Mouse (Mus musculus) heart, adult 18-20 months (tissue): Measurements from ENCODE around the gene Cish. TPM values are rescaled to one million over a fixed set of nuclear protein-coding genes. Genes with fewer than 3 reads are reported as not detected.

Source experiments
- DNase-seq, 2 experiments: peaks; one replicate each; pipeline ENCODE4 v3.0.0; 2021 to 2022; ENCODE audit warnings: mixed read lengths in 1 of 2
- long read RNA-seq, 2 experiments: library from polyadenylated mRNA; stranded (forward); transcript quantifications; one replicate each; pipeline ENCODE4 v2.0.0; 2021
- total RNA-seq, 2 experiments: library from RNA; stranded (reverse); gene quantifications; 2 replicates each; pipeline ENCODE4 v1.2.3; 2021

Cish gene
- total RNA-seq = 100 to 1,000 TPM; 120 to 131 TPM
- long read RNA-seq, experiment 1, transcript Cish-201 (3 exons, 2,850 nt) = major isoform, 9 of 31 reads
- long read RNA-seq, experiment 1, partial matches to known transcripts = 22 of 31 reads
- long read RNA-seq, experiment 1, other reads (novel, unspliced or antisense) = 0 of 31 reads
- long read RNA-seq, experiment 2, partial matches to known transcripts = 24 of 28 reads
- long read RNA-seq, experiment 2, other reads (novel, unspliced or antisense) = 0 of 28 reads

DNA sequence AAGGTAGTCTGAATTCAATTTTAAA lies at the start of gene Cish:
Cish (plus strand) TSS at position 11 of the 25 bp plus-strand sequence.
- no peak for DNase-seq

DNA sequence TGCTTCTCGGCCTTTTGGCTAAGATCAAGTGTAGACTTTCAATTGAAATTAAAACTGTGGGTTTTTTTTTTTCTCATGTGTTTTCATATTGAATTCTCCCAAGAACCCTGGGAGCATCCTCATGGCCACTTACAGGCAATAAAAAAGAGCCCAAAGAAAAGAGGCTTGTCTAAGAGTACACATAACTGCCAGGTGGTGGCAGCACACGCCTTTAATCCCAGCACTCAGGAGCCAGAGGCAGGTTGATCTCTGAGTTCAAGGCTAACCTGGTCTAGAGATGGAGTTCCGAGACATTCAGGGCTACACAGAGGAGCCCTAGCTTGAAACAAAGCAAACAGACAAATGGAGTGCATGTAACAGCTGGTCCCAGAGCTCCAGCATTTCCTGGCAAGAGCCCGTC lies 49.7 kb upstream of the Cish start:
- DNase-seq = peak in 1 of 2 experiments; percentile 25

DNA sequence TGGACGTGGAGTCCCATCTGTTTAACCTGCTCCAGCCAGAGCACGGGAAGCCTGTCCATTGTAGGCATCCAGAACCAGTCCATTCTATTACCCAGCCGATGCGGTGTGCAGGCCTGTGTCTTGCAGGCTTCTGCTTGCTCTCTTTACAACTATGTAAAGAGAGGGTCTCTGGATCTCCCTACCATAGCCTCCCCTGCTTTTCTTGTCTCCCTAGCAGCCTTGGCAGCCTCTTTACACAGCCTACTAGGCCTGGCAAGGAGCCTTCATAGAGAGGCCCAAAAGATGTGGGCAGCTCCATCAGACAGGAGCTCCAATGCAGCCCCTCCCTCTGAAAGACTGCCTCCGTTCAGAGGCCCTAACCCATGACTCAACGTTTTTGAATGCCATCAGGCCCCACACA lies 46.7 kb upstream of the Cish start:
- DNase-seq = no peak

DNA sequence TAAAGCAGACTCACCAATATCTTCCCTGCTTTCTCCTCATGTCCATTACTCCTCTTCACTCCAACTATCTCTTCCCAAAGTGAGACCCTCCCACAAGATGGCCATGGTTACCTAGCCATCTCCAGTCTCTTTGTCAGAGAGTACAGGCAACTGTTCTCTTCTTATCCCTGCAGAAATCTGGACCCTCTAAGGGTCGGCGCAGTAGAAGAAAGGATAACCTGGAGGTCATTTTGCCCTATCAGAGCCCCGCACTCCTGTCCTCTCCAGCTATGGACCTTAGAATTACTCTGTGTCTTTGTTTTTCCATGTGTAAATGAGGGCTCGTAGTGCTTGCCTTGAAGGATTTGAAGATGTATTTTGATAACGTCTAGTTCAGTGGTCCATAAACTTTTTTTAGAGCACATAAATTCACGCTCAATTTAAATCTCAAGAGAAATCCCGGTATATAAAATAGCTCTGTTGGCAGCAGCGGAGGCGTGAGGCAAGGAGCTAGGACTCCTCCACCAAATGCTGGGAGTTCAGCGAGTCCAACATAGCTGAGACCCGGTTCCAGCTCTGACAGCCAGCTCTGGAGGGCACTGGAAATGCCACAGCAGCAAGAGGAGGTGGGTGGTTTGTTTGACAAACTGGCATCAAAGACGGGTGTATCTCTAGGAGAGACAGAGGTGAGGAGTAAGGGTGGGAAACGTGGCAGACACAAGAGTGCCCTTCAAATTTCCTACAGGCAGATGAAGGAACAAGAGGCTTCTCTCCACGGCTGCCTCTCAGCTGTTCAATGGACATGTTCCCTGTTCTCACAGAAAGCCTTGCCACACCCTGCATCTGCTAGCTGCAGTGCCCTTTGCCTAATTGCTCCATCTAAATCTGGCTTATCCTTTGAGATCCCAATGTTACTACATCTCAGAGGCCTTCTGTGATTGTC lies 45.1 kb upstream of the Cish start:
- no peak for DNase-seq

DNA sequence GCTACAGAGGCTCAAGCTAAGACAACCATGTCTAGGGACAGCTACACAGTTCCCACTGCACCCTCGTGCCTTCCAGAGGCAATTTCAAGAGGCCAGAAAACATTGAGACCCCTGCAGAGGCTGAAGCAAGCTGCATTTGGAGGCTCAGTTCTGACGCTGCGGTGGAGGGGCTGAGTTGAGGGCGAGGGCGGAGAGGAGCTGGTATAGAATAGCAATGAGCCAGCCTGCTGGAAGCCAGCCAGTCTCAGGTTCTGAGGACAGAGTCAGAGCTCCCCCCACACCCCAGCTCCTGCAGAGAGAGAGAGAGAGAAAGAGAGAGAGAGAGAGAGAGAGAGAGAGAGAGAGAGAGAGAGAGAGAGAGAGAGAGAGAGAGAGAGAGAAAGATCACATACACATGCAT lies 43.7 kb upstream of the Cish start:
- DNase-seq = no peak

DNA sequence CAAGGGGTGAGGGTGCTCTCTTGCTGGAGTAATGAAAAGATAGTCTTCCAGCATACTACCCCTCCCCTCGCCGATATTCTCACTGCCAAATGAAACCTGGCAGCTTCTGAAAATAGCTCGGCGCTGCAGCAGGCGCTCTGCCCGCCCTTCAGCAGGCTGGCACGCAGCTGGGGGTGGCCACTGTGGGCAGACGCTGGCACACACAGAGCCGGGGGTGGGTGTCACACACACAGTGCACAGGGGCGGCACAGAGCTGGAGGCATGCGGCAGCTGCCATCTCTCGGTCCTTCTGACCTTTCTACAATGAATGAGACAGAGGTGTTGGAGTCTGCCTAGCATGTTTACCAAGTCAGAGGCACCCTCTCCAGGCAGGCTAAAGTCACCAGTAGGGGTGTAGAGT lies 41.4 kb upstream of the Cish start:
- peak; percentile 69 to 84 for DNase-seq

DNA sequence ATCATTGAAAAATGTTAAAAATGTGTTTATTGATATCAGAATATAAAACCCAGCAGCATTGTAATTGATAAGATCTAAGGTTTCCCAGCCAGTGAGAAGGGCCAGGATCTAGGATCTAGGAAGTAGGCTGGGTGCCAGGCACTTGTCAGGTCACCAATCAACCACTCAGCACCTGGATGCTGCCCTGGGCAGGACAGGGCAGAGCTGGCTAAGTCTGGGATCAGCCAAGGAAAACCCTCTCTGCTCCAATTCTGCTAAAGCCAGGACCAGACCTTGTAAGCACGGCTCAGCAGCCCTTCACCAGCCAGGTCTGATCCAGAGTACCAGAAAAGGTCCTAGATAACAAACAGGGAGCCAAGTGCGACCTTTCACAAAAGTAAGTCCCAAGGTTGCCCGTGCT lies 40.9 kb upstream of the Cish start:
- DNase-seq = no peak

DNA sequence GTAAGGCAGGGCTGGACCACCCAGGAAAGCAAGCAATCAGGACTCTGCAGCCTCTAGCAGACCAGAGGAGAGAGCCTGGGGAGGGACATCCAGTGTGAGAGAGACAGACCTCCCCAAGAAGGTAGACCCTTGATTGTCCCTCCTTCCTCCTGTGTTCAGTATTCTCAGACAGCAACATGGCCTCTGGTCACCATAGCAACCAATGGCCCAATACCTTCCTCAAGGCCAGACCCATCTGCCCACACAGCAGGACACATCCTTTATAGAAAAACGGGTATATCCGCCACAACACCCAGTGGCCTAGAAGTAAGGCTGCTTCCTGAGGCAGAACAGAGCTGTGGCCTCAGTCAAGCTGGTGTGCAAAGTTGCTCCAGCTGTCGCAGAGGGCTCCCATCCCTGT lies 40.2 kb upstream of the Cish start:
- DNase-seq = no peak

DNA sequence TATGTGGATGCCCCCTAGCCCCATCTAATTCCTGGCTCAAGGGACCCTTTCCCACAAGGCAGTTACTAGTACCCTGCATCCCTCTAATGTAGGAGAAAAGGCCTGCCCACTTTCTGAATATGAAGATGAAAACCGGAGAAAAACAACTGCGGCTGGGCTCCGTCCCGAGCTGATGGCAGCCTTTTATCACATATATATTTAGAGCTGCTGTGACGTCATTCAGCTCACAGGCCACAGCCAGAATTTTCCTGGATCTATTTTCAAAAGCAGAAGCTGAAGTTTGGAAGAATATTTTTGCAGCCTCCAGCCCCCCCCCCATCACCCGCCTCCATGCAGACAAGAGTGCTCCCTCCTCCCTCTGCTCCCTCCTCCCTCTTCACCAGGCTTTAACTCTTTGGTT lies 36.3 kb upstream of the Cish start:
- peak; percentile 53 to 63 for DNase-seq

DNA sequence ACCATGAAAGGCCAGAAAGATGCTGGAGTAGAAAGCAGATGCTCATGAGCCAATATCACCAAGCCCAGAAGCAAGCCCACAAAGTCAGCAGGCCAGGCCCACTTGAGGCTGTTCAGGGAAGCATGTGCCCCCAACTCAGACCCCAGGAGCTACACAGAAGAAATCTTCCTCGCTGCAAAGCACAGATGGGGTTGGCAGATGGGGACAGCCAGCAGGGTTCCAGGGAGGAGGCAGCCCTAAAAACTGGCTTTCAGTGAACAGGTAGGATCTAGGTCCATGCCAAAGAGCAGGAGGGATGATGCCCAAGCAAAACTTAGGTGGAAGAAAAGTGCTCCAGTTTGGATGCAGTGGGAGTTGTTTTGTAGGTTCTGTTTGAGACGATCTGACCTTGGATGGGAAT lies 35.4 kb upstream of the Cish start:
- no peak for DNase-seq

DNA sequence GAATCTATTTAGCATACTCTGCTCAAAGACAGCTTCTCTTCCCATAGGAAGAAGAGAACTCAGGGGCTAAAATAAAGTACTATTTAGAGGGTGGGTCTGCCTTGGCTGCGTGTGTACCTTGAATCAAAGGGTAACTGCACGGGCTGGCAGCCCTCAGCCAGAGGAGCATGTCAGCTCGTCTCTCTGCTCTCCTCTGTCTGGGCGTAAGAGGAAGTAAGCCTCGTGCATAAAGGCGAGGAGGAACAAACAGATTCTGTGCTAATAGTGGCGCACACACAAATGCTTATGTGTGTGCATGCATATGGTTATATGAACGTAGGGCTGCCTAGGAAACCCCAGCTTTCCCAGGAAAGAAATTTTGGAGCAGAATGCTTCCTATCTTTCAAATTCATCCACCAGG lies 35.0 kb upstream of the Cish start:
- peak in 1 of 2 experiments; percentile 39 for DNase-seq

DNA sequence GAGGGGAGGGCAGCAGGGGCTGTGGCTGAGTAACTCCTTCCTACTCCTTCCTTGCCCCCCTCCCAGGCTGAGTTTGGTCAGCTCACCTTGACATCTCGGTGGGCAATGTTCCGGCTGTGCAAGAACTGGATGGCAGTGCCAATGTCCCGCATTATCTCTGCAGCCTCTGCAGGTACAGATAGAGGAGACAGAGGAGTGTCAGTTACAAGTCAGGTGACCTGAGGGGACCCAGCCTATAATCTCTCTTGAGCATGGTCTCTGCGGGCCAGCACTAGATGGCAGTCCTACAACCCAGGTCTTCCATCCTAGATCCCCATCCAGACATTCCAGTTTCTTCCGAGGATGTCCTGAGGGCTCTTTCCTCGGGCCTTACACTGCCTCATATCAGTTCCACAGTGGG lies 34.0 kb upstream of the Cish start:
- DNase-seq = no peak

DNA sequence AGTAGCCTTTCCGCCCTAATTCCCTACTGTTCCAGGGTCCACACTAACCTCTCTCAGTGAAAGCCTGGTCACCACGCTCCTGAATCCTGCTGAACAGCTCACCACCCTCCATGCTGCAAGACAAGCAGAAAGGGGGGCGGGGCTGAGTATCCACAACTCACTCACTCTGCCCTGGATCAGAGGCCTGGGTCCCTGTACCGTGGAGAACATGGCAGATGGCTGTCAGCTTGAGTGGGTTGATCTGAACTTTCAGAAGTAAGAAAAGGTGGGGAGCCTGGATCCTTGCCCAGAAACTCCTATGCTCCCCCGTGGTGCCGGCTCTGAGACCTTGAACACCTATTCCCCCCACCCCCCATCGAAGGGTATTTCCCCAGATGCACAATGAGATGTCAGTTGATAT lies 33.5 kb upstream of the Cish start:
- DNase-seq = no peak

DNA sequence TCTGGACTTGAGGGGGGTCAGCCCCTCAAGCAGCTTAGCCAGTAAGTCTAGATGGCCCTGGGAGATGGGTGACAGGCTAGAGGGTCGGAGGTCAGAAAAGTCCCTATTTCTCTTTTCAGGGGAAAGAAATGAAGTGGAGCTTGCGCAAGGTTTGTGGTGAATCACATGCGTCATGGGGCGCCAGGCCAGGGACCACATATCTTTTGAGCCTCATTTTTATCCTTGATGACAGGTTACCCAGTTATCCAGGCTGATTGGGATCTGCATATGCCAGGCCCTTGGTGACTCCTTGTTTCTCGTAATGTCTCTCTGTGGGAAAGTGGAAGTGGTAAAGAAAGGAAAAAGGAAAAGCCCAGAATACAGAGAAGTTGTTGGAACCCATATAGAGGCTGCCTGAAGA lies 31.9 kb upstream of the Cish start:
- peak; percentile 51 to 55 for DNase-seq

DNA sequence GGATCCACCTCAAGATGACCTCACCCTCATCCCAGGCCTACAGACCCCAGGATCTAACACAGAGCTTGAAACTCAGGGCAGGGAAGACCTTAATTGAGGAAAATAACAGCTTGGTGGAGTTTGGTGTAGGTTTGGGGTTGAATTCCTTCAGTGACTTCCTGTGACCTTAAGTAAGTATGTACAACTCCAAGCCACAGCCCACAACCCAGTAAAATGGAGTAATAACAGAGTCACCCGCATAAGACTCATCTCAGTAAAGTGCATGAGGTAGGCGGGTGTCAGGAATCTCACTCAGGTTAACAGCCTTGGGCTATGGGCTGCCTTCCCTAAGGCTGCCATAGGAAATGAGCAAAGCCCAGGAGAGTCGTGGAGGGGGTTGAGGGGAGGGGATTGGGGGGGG lies 31.1 kb upstream of the Cish start:
- DNase-seq = no peak

DNA sequence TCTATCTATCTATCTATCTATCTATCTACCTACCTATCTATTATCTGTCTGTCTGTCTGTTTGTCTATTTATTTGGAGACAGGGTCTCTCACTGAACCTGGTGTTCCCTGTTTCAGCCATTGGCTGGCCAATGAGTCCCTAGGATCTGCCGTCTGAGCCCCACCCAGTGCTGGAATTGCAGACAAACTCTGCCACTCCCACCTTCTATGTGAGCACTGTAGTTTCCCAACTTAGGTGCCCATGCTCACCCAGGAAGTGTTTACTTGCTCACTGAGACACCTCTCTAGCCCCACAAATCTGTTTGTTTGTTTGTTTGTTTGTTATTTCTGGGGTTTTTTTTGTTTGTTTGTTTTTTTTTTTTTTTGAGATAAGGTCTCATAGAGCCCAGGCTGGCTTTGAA lies 28.8 kb upstream of the Cish start:
- DNase-seq = no peak

DNA sequence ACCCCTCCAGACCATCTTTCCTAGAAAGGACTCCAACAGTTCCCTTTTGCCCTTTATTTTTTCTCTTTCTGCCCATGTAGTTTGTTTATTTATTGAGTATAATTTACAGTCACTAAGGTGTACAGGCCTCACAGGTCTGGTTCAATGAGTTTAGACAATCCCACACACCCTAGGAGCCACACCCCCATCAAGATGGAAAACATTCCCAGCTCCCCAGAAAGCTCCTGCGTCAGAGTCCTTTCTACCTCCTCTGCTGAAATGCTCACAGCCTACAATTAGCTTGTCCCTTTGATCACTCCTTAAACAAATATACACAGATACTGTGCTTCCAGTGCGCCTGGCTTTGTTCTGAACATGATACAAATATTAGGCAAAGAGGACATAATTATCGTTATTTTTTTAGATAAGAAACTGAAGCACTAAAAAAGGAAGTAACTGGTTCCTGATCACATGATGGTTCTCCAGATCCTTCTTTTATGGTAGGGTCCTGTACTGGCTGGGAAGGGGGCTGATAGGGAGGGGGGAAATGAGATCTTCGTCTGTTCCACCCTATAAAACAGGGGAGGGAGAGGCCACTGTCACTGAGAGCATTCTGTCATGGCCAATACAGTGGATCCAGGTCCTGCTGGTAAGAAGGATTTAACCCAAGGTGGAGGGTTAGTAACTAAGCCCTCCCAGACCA lies 28.0 kb upstream of the Cish start:
- no peak for DNase-seq

DNA sequence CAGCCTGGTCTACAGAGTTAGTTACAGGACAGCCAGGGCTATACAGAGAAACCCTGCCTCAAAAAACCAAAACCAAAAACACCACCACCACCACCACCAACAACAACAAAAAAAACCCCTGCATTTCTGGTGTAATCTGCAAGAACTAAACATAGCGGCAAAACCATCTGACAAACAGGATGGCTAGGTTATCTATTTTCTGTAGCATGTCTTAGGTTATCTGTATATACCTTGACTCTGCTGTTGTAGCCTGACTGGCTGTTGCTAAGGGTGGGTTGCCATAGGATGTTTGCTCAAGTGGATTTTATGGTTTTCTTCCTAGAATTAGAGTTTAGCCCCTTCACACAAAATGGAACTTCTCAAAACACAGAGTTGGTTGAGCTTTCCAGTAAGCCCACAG lies 26.1 kb upstream of the Cish start:
- no peak for DNase-seq

DNA sequence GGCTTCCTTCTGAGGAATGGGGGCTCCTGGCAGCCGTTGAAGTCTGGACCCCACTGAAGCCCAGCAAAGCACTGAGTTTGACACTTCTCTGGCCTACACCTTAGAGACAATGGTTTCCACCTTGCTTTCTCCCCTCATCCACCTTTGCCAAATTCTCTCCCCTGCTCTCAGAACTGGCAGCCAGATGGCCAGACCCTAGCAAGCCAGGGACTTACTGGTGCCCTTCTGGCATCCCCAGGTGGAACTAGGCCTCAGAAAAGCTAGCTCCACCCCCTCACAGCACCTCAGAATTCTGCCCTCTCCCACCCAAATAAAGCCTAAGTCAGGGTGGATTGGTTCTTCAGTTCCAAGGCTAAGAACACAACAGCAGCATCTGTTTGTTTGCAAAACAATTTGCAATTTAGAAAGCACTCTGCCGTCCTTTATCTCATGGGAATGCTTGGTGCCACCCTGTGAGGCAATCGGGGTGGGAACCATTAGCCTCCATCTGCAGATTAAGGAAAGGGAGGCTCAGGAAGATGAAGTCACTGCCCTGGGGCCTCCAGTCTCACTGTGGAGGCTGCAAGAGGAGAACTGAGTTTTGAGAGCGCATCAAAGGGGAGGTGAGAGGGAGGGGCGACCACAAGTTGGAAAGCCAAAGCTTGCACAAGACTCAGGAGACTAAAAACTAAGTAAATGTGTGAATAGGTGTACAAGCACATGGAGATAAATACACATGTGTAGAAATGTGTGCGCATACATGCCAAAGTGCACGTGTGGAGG lies 24.5 kb upstream of the Cish start:
- no peak for DNase-seq

DNA sequence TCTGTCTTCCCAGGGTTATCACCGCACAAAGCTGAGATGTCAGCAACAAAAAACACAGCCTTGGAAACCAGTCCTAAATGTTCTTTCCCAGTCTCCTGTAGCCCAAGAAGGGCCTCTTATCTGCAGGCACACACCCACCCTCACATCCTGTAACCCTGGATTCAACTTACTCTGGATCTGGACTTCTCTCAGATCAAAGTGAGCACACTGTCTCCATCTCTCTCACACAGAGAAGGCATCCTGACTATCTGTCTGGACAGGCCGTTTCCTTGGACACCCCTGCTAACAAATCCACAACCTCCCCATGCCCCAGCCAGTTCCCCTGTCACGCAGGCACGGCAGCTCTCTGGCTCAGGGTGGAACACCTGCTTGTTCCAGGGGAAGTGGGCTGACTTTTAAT lies 23.5 kb upstream of the Cish start:
- peak in 1 of 2 experiments; percentile 37 for DNase-seq

DNA sequence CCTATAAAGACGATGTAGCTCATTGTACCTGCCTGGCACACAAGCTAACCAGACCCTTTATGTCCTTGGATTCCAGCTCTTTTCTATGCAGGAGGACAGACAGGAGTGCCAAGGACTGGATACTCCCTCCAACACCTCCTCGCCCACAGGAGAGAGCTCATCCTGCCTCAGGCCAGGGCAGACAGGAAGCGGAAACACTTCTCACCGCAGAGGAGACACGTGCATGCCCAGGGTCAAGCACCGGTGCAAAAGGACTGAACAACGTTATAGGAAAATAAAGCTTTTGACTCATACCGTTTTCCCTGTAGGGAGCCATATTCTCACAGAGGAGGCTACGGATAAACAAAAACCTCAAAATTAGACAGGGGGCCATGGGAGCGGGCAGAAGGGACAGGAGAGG lies 22.6 kb upstream of the Cish start:
- no peak for DNase-seq

DNA sequence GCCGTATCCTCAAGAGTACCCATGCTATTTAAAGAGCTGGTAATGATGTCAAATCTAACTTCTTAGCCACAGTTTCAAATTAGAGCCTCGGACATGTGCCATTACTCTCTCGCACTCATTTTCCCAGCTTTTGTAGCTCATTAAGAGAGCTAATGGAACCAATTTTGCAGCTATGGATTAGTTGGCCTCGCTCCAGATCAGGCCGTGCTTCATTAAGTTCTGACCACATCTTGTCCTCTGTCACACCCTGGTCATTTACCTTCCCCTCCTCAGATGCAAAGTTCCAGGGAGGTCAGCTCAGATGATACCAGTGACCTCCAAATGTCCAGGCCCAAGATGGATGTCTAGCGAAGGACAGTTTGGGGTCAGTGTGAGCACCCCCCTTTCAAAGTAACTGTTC lies 21.1 kb upstream of the Cish start:
- no peak for DNase-seq

DNA sequence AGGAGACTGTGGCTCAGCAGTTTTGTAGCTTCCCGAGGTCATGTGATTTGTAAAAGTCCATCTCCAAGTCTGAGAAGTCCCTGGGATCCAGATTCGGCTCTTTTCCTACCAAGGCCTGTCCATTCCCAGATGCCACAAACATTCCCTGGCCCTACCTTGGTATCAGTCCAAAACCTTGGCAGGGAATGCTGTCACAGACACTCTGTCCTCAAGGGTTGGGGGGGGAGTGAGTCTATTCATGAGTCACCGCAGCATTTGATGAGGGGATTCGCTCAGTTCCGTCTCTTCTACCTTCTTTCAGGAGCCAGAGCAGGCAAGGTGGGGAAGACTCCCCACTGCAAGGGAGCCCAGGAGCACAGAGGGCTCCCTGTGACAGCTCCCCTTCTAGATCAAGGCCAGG lies 20.1 kb upstream of the Cish start:
- no peak for DNase-seq
